ENCODE assay signal across 24 mouse cellular contexts in genomic region chr6:116126577-116126976, GRCm38 (mm10).
DNase-seq lines count a peak whose midpoint lies in the region; ATAC-seq and TF ChIP-seq lines count a peak whose summit lies in the region.
"Had no signal": no experiment of that assay in that cellular context is flagged by ENCODE, and none has a peak within 500 bp of the region (broad histone marks: within the 10 kb centered on the region; RNA-seq: fewer than 3 reads in every experiment).

No protein-coding gene starts in this region.

- H3K27me3 ChIP-seq in intestine, embryonic 15.5 days (replicated peaks) = no peaks in the 10 kb centered on the region
- no peaks in the 10 kb centered on the region for H3K27me3 ChIP-seq in intestine, embryonic 16.5 days (replicated peaks; ENCODE audit: control insufficient read depth, insufficient read depth, low read length)
- no peaks in the 10 kb centered on the region for H3K27me3 ChIP-seq in liver, adult 2 months (ENCODE audit: control insufficient read depth, insufficient read depth, low read length)
- no peaks in the 10 kb centered on the region for H3K27me3 ChIP-seq in liver, postnatal 0 days (ENCODE audit: insufficient read depth, low read length)
- no peaks in the 10 kb centered on the region for H3K27me3 ChIP-seq in intestine, postnatal 0 days (replicated peaks; ENCODE audit: control insufficient read depth, insufficient read depth, low read length)
- H3K27me3 ChIP-seq: heart, embryonic 13.5 days had no signal

- peaks cover 14% of the 10 kb centered on the region; the same call in 1 of the 2 replicates for H3K79me2 ChIP-seq in liver, adult 2 months (ENCODE audit: control insufficient read depth, insufficient read depth, low read length)

- no peak for TF ChIP-seq CTCF in liver, adult 2 months (IDR thresholded peaks at IDR 0.05; ENCODE audit: low read depth, low read length)
- TF ChIP-seq CTCF in liver, postnatal 0 days (IDR thresholded peaks at IDR 0.05; ENCODE audit: low read depth) = no peak
- TF ChIP-seq CTCF in intestine, postnatal 0 days (IDR thresholded peaks at IDR 0.05; ENCODE audit: low read depth) = no peak

- TF ChIP-seq EP300 in liver, postnatal 0 days (IDR thresholded peaks at IDR 0.05; ENCODE audit: low read depth) = no peak

- no peak overlapping the region for H3K27ac ChIP-seq in intestine, embryonic 15.5 days
- no peak overlapping the region for H3K27ac ChIP-seq in intestine, embryonic 16.5 days (ENCODE audit: low read length)
- H3K27ac ChIP-seq in liver, adult 2 months (replicated peaks; ENCODE audit: insufficient read depth, low read depth, low read length) = peak overlapping the region; percentile 88
- H3K27ac ChIP-seq in liver, postnatal 0 days (ENCODE audit: low read depth) = no peak overlapping the region
- peak overlapping the region; percentile 42; the same call in 1 of the 2 replicates for H3K27ac ChIP-seq in intestine, postnatal 0 days (ENCODE audit: low read depth, low read length)
- H3K27ac ChIP-seq: heart, adult 2 months; heart, embryonic 10.5 days; heart, embryonic 13.5 days; hindbrain, embryonic 14.5 days; hindbrain, postnatal 0 days had no signal

- no peaks in the 10 kb centered on the region for H3K9me3 ChIP-seq in intestine, embryonic 15.5 days
- no peaks in the 10 kb centered on the region for H3K9me3 ChIP-seq in intestine, embryonic 16.5 days (ENCODE audit: control insufficient read depth, low read length)
- no peaks in the 10 kb centered on the region for H3K9me3 ChIP-seq in liver, postnatal 0 days (ENCODE audit: low read length)
- H3K9me3 ChIP-seq in intestine, postnatal 0 days (ENCODE audit: control insufficient read depth) = no peaks in the 10 kb centered on the region
- H3K9me3 ChIP-seq: forebrain, embryonic 10.5 days; heart, embryonic 10.5 days; heart, embryonic 13.5 days had no signal

- no peak overlapping the region for H3K4me3 ChIP-seq in intestine, embryonic 15.5 days (replicated peaks)
- no peak overlapping the region for H3K4me3 ChIP-seq in intestine, embryonic 16.5 days (ENCODE audit: low read length)
- H3K4me3 ChIP-seq in liver, adult 2 months (ENCODE audit: insufficient read depth, low read depth, low read length) = no peak overlapping the region
- no peak overlapping the region for H3K4me3 ChIP-seq in liver, postnatal 0 days (ENCODE audit: low read depth, low read length)
- no peak overlapping the region for H3K4me3 ChIP-seq in intestine, postnatal 0 days (ENCODE audit: low read depth, low read length)
- H3K4me3 ChIP-seq: forebrain, embryonic 10.5 days; heart, adult 2 months; heart, embryonic 10.5 days; heart, embryonic 13.5 days had no signal

- DNase-seq in liver, adult 2 months (ENCODE audit: extremely low read depth, low read depth, low spot score) = peak; percentile 95
- no peak for DNase-seq in liver, postnatal 0 days
- no peak for DNase-seq in yolk sac, embryonic 10.5 days (ENCODE audit: low spot score)
- DNase-seq: adrenal gland, adult 8-10 months; adrenal gland, postnatal 25 days; cerebellum, adult 18-20 months; cerebellum, adult 9-10 months; cerebellum, postnatal 14 days; forebrain, postnatal 0 days; gastrocnemius, postnatal 25 days; heart, adult 2 months; heart, postnatal 14 days; heart, postnatal 4 days had no signal

- no peak overlapping the region for H3K4me2 ChIP-seq in intestine, embryonic 15.5 days (replicated peaks)
- no peak overlapping the region for H3K4me2 ChIP-seq in intestine, embryonic 16.5 days (ENCODE audit: low read depth, low read length)
- H3K4me2 ChIP-seq in liver, postnatal 0 days (ENCODE audit: low read depth, low read length) = no peak overlapping the region
- no peak overlapping the region for H3K4me2 ChIP-seq in intestine, postnatal 0 days (replicated peaks; ENCODE audit: low read depth)
- H3K4me2 ChIP-seq: heart, embryonic 13.5 days; hindbrain, embryonic 14.5 days had no signal

- no peak overlapping the region for H3K9ac ChIP-seq in intestine, embryonic 15.5 days
- no peak overlapping the region for H3K9ac ChIP-seq in intestine, embryonic 16.5 days (ENCODE audit: low read depth, low read length)
- no peak overlapping the region for H3K9ac ChIP-seq in liver, adult 2 months (ENCODE audit: low read depth, low read length)
- H3K9ac ChIP-seq in liver, postnatal 0 days (replicated peaks) = no peak overlapping the region
- no peak overlapping the region for H3K9ac ChIP-seq in intestine, postnatal 0 days (ENCODE audit: low read depth, low read length)
- H3K9ac ChIP-seq: forebrain, postnatal 0 days; heart, embryonic 13.5 days; hindbrain, embryonic 14.5 days had no signal

- no peak for TF ChIP-seq POLR2A in liver, adult 2 months (IDR thresholded peaks at IDR 0.05; ENCODE audit: extremely low read depth, insufficient read depth, low read length)

- ATAC-seq in intestine, embryonic 15.5 days = 0 out of 2 replicates have a peak, but pooled peaks have one; percentile 17
- no peak for ATAC-seq in intestine, embryonic 16.5 days
- ATAC-seq in liver, postnatal 0 days = no peak
- ATAC-seq in intestine, postnatal 0 days = no peak
- ATAC-seq: CD4-positive, CD25-positive, alpha-beta regulatory T cell, adult 4 months; forebrain, embryonic 14.5 days; forebrain, postnatal 0 days; hindbrain, postnatal 0 days; inflammation-experienced regulatory T-cells, adult 6 months had no signal

- H3K36me3 ChIP-seq in intestine, embryonic 15.5 days = no peaks in the 10 kb centered on the region
- no peaks in the 10 kb centered on the region for H3K36me3 ChIP-seq in intestine, embryonic 16.5 days (ENCODE audit: control insufficient read depth, insufficient read depth, low read length)
- no peaks in the 10 kb centered on the region; the same call in 1 of the 2 replicates for H3K36me3 ChIP-seq in liver, adult 2 months (ENCODE audit: control insufficient read depth, insufficient read depth, low read length)
- no peaks in the 10 kb centered on the region for H3K36me3 ChIP-seq in liver, postnatal 0 days (replicated peaks; ENCODE audit: insufficient read depth, low read length)
- H3K36me3 ChIP-seq in intestine, postnatal 0 days (ENCODE audit: control insufficient read depth, insufficient read depth) = 0 out of 2 replicates have a peak, but pooled peaks cover 4% of the 10 kb centered on the region

- no peaks in the 10 kb centered on the region for H3K4me1 ChIP-seq in intestine, embryonic 15.5 days (replicated peaks)
- no peaks in the 10 kb centered on the region for H3K4me1 ChIP-seq in intestine, embryonic 16.5 days (ENCODE audit: control insufficient read depth, insufficient read depth, low read length)
- H3K4me1 ChIP-seq in liver, adult 2 months (ENCODE audit: control insufficient read depth, insufficient read depth, low read length) = peaks cover 14% of the 10 kb centered on the region
- peaks cover 5% of the 10 kb centered on the region for H3K4me1 ChIP-seq in liver, postnatal 0 days (ENCODE audit: insufficient read depth)
- H3K4me1 ChIP-seq in intestine, postnatal 0 days (replicated peaks; ENCODE audit: control insufficient read depth, insufficient read depth, low read length) = 0 out of 2 replicates have a peak, but pooled peaks cover 2% of the 10 kb centered on the region

Comparison
In these comparisons a context has a peak if more than half of its experiments do, and no peak if none do; other contexts are left out.
1. H3K27ac ChIP-seq: peak in liver, adult 2 months (single experiment) and intestine, postnatal 0 days (single experiment); none in intestine, embryonic 15.5 days (single experiment), intestine, embryonic 16.5 days (single experiment) and liver, postnatal 0 days (single experiment).